Mouse (Mus musculus) heart, adult 2 months (tissue): Measurements from ENCODE around the gene Ccdc12.

Source experiments
- EP300 ChIP-seq: fragments of 200-500 bp; IDR thresholded peaks from 2 replicates; pipeline ENCODE4 v1.6.1; 2011; ENCODE audit warnings: low read depth, low read length, control low read depth; ENCODE audit not compliant: insufficient read depth
- POLR2A ChIP-seq: fragments of 200-500 bp; IDR thresholded peaks from 2 replicates; pipeline ENCODE4 v1.6.1; 2011; ENCODE audit warnings: mild to moderate bottlenecking, low read depth, low read length, control low read depth; ENCODE audit not compliant: insufficient read depth

DNA sequence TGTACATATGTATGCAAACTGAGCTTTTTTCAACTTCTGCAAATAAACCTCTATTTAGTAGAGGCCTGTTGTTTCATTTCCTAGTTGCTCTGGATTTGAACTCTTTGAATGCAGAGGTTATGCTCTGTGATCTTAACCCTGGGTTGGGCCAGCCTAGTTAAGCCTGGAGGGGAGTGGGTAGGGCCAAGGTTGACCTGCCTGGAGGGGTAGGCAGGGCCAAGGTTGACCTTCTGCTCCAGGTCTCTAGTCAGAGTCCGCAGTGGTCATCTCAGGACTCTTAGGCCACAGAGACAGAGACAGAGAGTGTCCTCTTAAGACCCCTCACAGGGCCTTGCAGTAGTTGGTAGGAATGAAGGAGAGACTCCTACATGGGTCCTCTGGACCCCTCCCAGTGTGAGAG lies 55.2 kb downstream of the Ccdc12 start:
- TF ChIP-seq POLR2A: no peak
- TF ChIP-seq EP300: no peak
